Mouse (Mus musculus): ENCODE results near the gene Erc2.

GRCm38 (mm10) chr14:27617286-27617685, 4.9 kb upstream of the Erc2 start:
- no peak for TF ChIP-seq POLR2A (IDR thresholded peaks at IDR 0.05; ENCODE audit: insufficient read length, low read depth)
- TF ChIP-seq MYOD1 (IDR thresholded peaks at IDR 0.05; ENCODE audit: control insufficient read depth in 1 of 3, insufficient read length in 2 of 3, low read depth in 2 of 3), result no peak
- TF ChIP-seq TCF12 (IDR thresholded peaks at IDR 0.05; ENCODE audit: insufficient read depth, poor library complexity, severe bottlenecking), result no peak
- TF ChIP-seq MAX (IDR thresholded peaks at IDR 0.05; ENCODE audit: low read depth), result no peak
- no peak for TF ChIP-seq CEBPB (IDR thresholded peaks at IDR 0.05; ENCODE audit: insufficient read depth, poor library complexity, severe bottlenecking)
